Mouse (Mus musculus): ENCODE results near the gene Pdzd2. TPM values are rescaled to one million over a fixed set of nuclear protein-coding genes. Genes with fewer than 3 reads are reported as not detected.

Pdzd2 gene
- polyA plus RNA-seq, 1 experiment from 2014 or later = 13.7 TPM

GRCm38 (mm10) chr15:12432320-12432719, 307.4 kb downstream of the Pdzd2 start:
- no peak for ATAC-seq (ENCODE audit: insufficient number of reproducible peaks, insufficient read depth, low FRiP score, low TSS enrichment)
- Histone ChIP-seq H3K27ac (no peak overlapping the region), H3K4me2 (replicated peaks) (no peak overlapping the region), H3K27me3 (no peaks in the 10 kb centered on the region), H3K9me3 (no peaks in the 10 kb centered on the region), H3K36me3 (no peaks in the 10 kb centered on the region), H3K4me1 (peaks cover 27% of the 10 kb centered on the region), H3K4me3 (no peak overlapping the region), H3K9ac (no peak overlapping the region)
- 78% methylated on average over 1 of the region's 1 CpGs for WGBS

GRCm38 (mm10) chr15:12431684-12432083, 308.0 kb downstream of the Pdzd2 start:
- no peak overlapping the region for H3K4me2 ChIP-seq (replicated peaks)
- no peaks in the 10 kb centered on the region for H3K36me3 ChIP-seq
- H3K9me3 ChIP-seq = no peaks in the 10 kb centered on the region
- no peak overlapping the region for H3K27ac ChIP-seq
- ATAC-seq (ENCODE audit: insufficient number of reproducible peaks, insufficient read depth, low FRiP score, low TSS enrichment) = no peak
- peaks cover 28% of the 10 kb centered on the region for H3K4me1 ChIP-seq
- H3K9ac ChIP-seq = no peak overlapping the region
- 78% methylated on average over 7 of the region's 7 CpGs for WGBS
- no peaks in the 10 kb centered on the region for H3K27me3 ChIP-seq
- no peak overlapping the region for H3K4me3 ChIP-seq

GRCm38 (mm10) chr15:12431188-12431587, 308.5 kb downstream of the Pdzd2 start:
- Histone ChIP-seq H3K9me3 (no peaks in the 10 kb centered on the region), H3K27ac (no peak overlapping the region), H3K4me3 (no peak overlapping the region), H3K36me3 (no peaks in the 10 kb centered on the region), H3K4me2 (replicated peaks) (no peak overlapping the region), H3K9ac (no peak overlapping the region), H3K27me3 (no peaks in the 10 kb centered on the region), H3K4me1 (peaks cover 29% of the 10 kb centered on the region)
- WGBS = 90% methylated on average over 3 of the region's 3 CpGs
- no peak for ATAC-seq (ENCODE audit: insufficient number of reproducible peaks, insufficient read depth, low FRiP score, low TSS enrichment)

GRCm38 (mm10) chr15:12430670-12431069, 309.1 kb downstream of the Pdzd2 start:
- 33% methylated on average over 4 of the region's 4 CpGs for WGBS
- no peak overlapping the region for H3K9ac ChIP-seq
- peaks cover 26% of the 10 kb centered on the region for H3K4me1 ChIP-seq
- H3K4me3 ChIP-seq = no peak overlapping the region
- H3K27ac ChIP-seq = no peak overlapping the region
- no peaks in the 10 kb centered on the region for H3K27me3 ChIP-seq
- no peaks in the 10 kb centered on the region for H3K9me3 ChIP-seq
- H3K36me3 ChIP-seq = no peaks in the 10 kb centered on the region
- H3K4me2 ChIP-seq (replicated peaks) = no peak overlapping the region
- ATAC-seq (ENCODE audit: insufficient number of reproducible peaks, insufficient read depth, low FRiP score, low TSS enrichment) = no peak

DNA sequence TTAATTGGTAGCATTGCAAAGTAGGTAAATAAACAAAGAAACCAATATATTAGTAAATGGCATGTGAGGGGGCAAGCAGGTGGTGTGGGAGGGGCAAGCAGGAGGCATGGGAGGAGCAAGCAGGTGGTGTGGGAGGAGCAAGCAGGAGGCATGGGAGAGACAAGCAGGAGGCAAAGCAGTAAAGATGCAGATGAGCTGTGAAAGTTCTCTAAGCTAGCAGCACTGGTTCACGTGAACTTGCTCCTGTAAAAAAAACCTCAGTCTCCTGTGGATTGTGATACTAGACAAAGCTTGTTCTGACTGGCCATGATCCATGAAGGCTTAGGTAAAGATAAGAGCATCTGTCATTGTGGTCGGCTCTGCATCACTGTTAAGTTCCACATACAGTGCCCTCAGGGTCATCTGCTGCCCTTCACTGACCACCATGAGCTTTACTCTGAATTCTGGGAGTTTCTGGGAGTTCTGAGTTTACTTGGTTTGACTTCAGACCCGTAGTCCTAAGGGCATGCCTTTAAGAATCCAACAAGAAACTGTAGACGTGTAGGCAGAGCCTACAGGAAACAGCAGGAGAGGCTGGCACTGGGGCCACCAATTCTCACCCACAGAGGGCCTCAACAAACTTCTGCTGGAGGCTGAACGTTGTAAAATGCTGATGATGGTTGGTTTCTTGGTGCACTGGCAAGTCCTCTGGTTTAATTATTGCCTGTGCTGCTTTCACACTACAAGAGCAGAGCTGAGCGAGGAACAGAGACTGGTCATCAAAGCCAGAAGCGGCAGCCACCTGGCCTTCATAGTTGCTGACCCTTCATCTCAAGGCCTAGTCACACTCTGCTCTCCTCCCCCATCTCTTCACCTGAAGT, 309.9 kb downstream of the Pdzd2 start:
- no peak overlapping the region for H3K4me2 ChIP-seq (replicated peaks)
- H3K9me3 ChIP-seq = no peaks in the 10 kb centered on the region
- H3K27me3 ChIP-seq = no peaks in the 10 kb centered on the region
- no peak overlapping the region for H3K9ac ChIP-seq
- no peak overlapping the region for H3K4me3 ChIP-seq
- 61% methylated on average over 7 of the region's 7 CpGs for WGBS
- no peak overlapping the region for H3K27ac ChIP-seq
- ATAC-seq (ENCODE audit: insufficient number of reproducible peaks, insufficient read depth, low FRiP score, low TSS enrichment) = no peak
- H3K4me1 ChIP-seq = peaks cover 25% of the 10 kb centered on the region
- no peaks in the 10 kb centered on the region for H3K36me3 ChIP-seq

DNA sequence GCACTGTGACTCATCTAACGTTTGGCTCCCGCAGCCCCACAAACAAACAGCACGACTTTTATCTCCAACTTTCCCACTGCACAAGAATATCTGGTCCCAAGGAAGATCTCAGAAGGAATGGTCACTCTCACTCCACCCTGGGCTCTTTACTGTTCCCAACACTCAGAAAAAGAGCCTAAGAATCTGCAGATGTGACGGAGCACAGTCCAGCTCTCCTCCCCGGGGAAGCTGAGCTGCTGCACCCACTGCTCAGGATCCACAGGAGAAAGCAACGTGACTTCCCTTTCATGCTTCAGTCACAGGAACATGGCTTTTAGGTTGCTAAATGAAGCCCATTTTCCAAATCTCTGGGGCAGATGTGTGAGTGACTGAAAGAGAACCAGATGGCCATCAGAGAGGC, 311.9 kb downstream of the Pdzd2 start:
- peaks cover 16% of the 10 kb centered on the region; the same call in 1 of the 2 replicates for H3K4me1 ChIP-seq
- no peak overlapping the region for H3K4me2 ChIP-seq (replicated peaks)
- 66% methylated on average over 6 of the region's 6 CpGs for WGBS
- no peak for ATAC-seq (ENCODE audit: insufficient number of reproducible peaks, insufficient read depth, low FRiP score, low TSS enrichment)
- H3K27ac ChIP-seq = no peak overlapping the region
- no peaks in the 10 kb centered on the region for H3K27me3 ChIP-seq
- no peak overlapping the region for H3K4me3 ChIP-seq
- H3K9ac ChIP-seq = no peak overlapping the region
- no peaks in the 10 kb centered on the region for H3K36me3 ChIP-seq
- no peaks in the 10 kb centered on the region for H3K9me3 ChIP-seq

DNA sequence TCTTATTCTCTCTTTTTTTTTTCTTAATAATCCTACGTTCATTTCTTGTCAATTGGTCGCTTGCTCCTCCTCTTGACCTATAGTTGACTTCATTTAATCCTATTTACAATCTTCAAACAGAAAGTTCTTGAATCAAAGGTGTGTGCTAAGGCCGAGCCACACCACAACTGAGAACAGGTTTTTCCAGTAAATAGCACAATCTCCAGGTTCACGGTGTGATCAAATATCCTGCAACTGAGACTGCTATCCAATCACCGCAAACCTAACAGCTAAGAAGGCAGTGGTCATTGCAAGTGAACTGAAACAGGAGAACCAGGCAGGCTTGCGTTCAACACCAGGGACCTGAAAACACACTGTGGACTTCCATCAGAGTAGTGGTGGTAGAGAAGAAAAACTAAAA, 313.4 kb downstream of the Pdzd2 start:
- Histone ChIP-seq H3K27me3 (no peaks in the 10 kb centered on the region), H3K9ac (no peak overlapping the region), H3K4me2 (replicated peaks) (no peak overlapping the region), H3K4me1 (peaks cover 12% of the 10 kb centered on the region; the same call in 1 of the 2 replicates), H3K36me3 (no peaks in the 10 kb centered on the region), H3K9me3 (no peaks in the 10 kb centered on the region), H3K4me3 (no peak overlapping the region), H3K27ac (no peak overlapping the region)
- no peak for ATAC-seq (ENCODE audit: insufficient number of reproducible peaks, insufficient read depth, low FRiP score, low TSS enrichment)
- WGBS = 64% methylated on average over 6 of the region's 6 CpGs

DNA sequence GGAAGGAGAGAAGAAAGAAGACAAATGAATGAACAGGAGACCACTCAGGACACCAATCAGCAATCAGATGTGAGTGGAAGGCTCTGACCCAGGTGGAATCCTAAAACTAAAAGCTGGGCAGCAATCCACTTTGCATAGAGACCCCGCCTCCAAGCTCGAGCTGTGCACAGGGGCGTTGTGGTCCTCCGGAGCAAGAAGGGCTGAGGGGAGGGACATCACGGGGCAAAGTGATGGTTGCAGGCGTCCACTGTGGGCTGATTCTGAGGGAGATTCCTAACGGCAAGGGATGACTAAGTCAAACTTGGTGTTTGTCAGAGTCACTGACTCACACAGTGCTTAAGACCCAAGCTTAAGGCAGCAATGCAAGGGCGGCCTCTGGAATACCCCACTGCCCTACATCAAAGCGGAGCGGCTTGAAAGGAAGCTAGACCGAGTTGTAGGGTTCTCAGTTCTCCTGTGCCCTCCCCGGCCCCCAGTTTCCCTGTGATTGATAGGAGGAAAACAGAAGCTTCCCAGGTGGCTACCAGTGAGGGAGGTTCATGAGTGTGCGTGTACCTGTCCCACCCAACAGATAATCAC, 314.6 kb downstream of the Pdzd2 start:
- no peak overlapping the region for H3K9ac ChIP-seq
- no peak overlapping the region for H3K27ac ChIP-seq
- no peaks in the 10 kb centered on the region for H3K9me3 ChIP-seq
- H3K4me1 ChIP-seq = peaks cover 12% of the 10 kb centered on the region; the same call in 1 of the 2 replicates
- ATAC-seq (ENCODE audit: insufficient number of reproducible peaks, insufficient read depth, low FRiP score, low TSS enrichment) = no peak
- no peaks in the 10 kb centered on the region for H3K27me3 ChIP-seq
- no peak overlapping the region for H3K4me2 ChIP-seq (replicated peaks)
- H3K4me3 ChIP-seq = no peak overlapping the region
- WGBS = 54% methylated on average over 13 of the region's 13 CpGs
- H3K36me3 ChIP-seq = no peaks in the 10 kb centered on the region

DNA sequence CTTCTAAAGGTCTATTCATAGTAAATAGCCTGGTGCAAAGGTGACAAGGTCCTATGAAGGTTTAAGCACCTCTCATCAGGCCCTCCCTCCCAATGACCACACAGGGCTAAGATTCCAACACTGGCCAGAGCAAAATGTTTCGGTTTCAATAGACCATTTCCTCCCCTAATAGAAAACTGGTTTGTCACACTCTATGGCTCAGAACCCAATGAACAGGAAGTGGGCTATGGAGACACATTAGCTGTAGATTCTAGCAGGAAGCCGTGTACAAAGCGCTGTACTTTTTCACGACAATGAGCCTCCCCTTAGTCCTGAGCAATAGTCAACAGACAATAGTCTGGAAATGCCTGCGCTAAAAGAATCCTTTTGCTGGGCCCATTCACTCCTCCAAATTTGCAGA, 315.5 kb downstream of the Pdzd2 start:
- no peak overlapping the region for H3K4me2 ChIP-seq (replicated peaks)
- no peak overlapping the region for H3K9ac ChIP-seq
- H3K27me3 ChIP-seq = no peaks in the 10 kb centered on the region
- H3K4me1 ChIP-seq = peaks cover 12% of the 10 kb centered on the region; the same call in 1 of the 2 replicates
- no peaks in the 10 kb centered on the region for H3K36me3 ChIP-seq
- WGBS = 76% methylated on average over 5 of the region's 5 CpGs
- no peak overlapping the region for H3K4me3 ChIP-seq
- H3K9me3 ChIP-seq = no peaks in the 10 kb centered on the region
- ATAC-seq (ENCODE audit: insufficient number of reproducible peaks, insufficient read depth, low FRiP score, low TSS enrichment) = no peak
- H3K27ac ChIP-seq = no peak overlapping the region

DNA sequence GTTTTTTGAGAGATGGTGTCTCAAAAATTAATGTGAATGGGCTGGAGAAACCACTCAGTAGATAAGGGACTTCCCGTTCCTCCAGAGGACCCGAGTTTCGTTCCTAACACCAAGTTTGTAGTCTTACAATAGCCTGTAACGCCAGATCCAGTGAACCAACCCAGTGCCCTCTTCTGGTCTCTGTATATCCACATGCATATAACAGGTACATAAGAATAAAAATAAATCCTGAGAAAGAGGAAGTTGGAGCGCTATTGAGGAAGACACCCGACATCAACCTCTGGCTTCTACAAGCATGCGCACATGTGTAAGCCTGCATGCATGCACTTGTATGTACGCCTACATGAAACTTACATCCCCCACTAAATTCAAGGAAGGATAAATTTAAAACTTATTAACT, 318.8 kb downstream of the Pdzd2 start:
- no peaks in the 10 kb centered on the region for H3K9me3 ChIP-seq
- H3K4me3 ChIP-seq = no peak overlapping the region
- no peak for ATAC-seq (ENCODE audit: insufficient number of reproducible peaks, insufficient read depth, low FRiP score, low TSS enrichment)
- 94% methylated on average over 8 of the region's 8 CpGs for WGBS
- H3K9ac ChIP-seq = no peak overlapping the region
- no peak overlapping the region for H3K4me2 ChIP-seq (replicated peaks)
- no peak overlapping the region for H3K27ac ChIP-seq
- H3K27me3 ChIP-seq = no peaks in the 10 kb centered on the region
- H3K36me3 ChIP-seq = no peaks in the 10 kb centered on the region
- no peaks in the 10 kb centered on the region for H3K4me1 ChIP-seq

DNA sequence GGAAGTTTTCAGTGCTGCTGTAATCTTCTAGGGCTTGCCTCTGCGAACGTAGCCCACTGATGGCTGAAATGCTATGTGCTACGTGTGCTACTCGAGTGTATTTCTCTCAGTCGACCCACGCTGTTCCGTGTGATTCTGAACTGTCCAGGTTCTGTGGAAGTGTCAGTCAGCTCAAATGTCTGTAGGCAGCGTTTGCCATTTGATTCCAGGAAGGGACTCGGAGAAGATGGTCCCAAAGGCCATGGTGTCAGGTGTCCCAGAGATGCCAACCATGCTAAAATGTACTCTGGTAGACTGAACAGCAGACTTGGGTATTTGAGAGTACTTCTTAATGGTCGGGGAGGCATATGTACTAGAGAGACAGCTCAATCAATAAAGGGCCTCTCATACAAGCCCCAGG, 319.3 kb downstream of the Pdzd2 start:
- Histone ChIP-seq H3K27ac (no peak overlapping the region), H3K9ac (no peak overlapping the region), H3K4me1 (no peaks in the 10 kb centered on the region), H3K9me3 (no peaks in the 10 kb centered on the region), H3K27me3 (no peaks in the 10 kb centered on the region), H3K4me3 (no peak overlapping the region), H3K36me3 (no peaks in the 10 kb centered on the region), H3K4me2 (replicated peaks) (no peak overlapping the region)
- WGBS = 80% methylated on average over 10 of the region's 10 CpGs
- ATAC-seq (ENCODE audit: insufficient number of reproducible peaks, insufficient read depth, low FRiP score, low TSS enrichment) = no peak

DNA sequence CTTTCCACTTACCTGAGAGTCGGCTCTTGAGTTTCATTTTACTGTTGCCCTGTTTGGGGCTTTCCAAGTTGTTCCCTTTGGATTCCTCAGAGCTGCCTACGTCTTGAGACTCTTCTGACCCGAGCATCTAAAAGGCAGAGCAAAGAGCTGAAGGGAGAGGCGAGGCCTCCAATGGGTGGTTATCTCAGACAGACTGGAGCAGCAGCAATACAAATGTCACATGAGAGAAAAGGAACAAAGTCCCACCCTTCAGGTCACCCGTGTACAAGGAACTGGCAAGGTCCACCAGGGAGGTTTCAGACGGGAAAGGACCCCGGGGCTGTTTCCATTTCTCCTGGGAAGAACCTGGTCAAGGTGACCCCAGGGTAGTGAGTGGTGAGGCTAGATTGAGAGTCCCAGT, 320.3 kb downstream of the Pdzd2 start:
- H3K27ac ChIP-seq = no peak overlapping the region
- 75% methylated on average over 7 of the region's 7 CpGs for WGBS
- ATAC-seq (ENCODE audit: insufficient number of reproducible peaks, insufficient read depth, low FRiP score, low TSS enrichment) = no peak

More for the DNA sequence above, 320.3 kb downstream of the Pdzd2 start:
- H3K4me2 ChIP-seq (replicated peaks) = no peak overlapping the region
- H3K9me3 ChIP-seq = no peaks in the 10 kb centered on the region
- H3K4me1 ChIP-seq = no peaks in the 10 kb centered on the region
- no peak overlapping the region for H3K9ac ChIP-seq
- no peaks in the 10 kb centered on the region for H3K36me3 ChIP-seq
- no peaks in the 10 kb centered on the region for H3K27me3 ChIP-seq
- no peak overlapping the region for H3K4me3 ChIP-seq

Data from embryonic facial prominence, embryonic 12.5 days (tissue).